Mouse (Mus musculus) adrenal gland (tissue): Measurements from ENCODE around the gene Cryba4.

Experiments
- intact Hi-C: fragments of 180-260 bp; cut with DNase I; formaldehyde crosslinking; loops from one replicate; pipeline ENCODE4 v1.15.1; 2025

Cryba4 gene

DNA sequence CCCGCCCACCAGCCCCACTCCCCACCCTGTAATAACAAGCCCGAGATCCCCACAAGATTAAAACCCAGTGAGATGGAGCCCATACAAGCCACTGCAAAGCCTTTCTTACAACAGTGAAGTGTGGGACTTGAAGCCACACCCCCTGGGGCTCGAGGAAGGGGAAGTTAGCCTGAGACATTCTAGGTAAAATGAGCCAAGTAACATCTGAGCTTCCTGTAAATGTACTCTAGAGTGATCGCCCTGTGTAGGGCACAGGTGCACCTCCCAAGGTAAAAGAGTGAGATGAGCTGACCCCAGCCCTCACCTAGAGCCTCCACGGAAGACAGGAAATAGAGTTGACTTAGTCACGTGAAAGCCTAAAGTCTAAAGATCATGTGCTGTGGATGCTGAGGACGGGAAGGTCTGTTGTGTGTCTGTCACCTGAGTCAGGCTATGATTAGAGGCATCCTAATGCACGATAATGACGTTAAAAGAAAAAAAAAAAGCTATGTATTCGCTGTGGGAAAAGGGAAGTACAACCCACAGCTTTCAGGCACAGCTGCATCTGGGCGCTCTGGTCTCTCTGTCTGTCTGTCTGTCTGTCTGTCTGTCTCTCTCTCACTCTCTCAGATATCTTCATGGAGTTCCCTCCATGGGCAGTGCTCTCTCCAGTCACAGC, 34.8 kb upstream of the Cryba4 start:
- intact Hi-C loops = no loop called here

DNA sequence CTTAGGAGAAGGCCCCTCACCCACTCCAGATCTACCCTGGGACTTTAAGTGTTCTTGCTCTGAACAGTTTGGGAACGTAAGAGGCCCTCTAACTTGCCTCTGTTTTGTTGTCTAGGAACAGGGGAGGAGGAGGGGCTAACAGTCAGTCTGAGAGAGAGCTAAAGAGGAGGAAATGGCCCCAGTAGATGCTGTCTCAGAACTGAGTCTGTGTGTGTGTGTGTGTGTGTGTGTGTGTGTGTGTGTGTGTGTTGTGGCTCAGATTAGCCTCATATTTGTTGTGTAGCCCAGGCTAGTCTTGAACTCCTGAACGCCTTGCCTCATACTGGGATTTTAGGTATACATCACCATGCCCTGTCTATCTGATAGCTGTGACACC, 34.3 kb upstream of the Cryba4 start:
- intact Hi-C loops = no loop called here

DNA sequence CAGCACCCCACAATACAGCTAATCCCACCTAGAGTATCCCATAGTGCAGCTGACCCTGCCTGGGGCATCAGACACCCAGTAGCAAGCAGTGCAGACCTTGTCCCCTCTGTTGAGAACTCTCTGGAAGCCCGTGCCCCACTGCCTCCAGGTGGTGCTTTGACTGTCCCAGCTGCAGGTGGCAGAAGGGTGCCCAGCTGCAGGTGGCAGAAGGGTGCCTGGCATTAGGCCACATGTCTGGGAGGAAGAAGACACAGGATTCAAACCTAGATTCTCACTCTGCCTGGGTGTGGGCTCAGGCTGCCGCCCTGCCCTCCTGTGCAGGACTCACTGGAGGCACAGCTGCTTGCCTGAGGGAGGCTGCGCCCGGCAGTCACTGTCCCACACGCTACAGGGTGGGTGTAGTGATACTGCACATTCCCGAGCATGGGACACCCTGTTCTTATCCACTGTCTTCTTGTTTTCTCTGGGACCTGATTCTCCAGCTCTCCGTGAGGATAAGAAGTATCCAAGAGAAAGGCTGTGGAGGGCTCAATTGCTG, 33.3 kb upstream of the Cryba4 start:
- intact Hi-C loops = no loop called here

DNA sequence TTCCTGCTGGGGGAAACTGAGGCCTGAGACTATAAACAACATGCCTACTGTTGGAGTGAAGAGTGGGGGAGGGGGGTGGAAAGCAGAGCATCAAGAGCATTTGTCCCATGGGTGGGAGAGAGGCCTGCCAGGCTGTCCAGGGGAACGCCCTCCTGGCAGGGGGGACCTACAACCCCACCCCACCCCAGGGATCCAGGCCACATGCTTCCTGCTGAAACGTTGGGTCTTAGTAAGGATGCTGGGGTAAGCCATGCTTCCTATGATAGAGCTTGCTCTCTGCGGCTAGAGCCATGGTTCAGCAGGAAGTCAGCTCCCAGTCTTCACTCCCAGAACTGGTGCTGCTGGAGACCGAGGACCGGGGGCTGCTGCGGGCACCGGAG, 31.9 kb upstream of the Cryba4 start:
- intact Hi-C loops = no loop called here

DNA sequence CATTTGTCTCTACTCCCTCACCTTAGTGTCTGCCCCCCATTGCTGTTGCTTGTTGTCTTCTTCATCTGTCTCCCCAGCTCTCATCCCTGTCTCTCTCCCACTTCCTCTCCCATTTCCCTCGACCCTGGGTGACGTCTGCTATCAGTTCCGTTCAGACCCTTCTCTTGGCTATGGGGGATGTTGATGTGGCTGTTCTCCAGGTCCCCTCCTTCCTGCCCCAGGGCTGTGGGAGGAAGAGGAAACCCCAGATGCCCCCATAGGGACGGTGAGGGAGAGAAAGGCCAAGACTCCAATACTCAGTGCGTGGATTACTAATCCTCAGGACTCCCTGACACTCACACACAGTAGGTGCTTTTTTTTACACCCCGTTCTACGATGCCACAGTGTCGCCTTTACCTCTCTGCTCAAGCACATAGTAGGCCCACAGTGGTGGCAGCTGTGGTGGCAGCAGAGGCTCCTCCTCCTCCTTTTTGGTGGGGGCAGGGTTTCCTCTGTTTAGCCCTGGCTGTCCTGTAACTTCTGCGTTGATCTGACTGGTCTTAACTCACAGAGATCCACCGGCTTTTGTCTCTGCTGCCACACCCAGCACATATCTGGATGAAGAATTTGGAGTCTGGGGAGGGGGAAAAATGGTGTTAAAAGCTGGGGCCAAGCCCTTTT, 31.4 kb upstream of the Cryba4 start:
- intact Hi-C loops = no loop called here

DNA sequence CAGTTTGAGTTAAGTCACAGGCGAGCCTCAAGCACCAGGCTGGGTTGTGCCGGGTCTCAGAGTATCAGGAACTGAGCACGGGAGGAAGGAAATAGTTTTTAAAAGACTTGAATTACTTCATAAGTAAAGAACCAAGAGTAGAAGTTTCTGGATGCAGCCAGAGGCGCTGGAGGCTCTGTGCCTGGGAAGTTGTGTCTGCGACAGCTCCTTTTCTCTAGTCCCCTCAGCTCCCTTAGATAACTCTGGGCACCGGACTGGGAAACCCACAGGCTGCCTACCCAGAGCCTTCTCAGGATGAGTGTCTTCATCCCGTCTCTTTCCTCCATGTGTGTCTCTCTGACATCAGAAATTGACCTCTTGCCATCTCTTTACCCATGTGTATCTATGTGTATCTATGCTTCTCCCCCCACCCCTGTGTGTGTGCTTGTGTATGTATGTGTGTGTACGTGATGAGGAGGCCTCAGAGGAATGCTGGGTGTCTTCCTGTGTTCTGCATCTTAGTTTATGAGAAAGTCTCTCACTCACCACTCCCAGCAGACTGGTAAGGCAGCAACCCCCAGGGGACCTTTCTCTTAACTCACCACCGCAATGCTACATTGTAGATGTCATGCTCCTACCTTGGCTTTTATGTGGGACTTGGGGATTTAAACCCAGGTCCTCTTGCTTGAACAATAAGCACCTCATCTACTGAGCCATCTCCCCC, 30.6 kb upstream of the Cryba4 start:
- intact Hi-C loops = no loop called here

DNA sequence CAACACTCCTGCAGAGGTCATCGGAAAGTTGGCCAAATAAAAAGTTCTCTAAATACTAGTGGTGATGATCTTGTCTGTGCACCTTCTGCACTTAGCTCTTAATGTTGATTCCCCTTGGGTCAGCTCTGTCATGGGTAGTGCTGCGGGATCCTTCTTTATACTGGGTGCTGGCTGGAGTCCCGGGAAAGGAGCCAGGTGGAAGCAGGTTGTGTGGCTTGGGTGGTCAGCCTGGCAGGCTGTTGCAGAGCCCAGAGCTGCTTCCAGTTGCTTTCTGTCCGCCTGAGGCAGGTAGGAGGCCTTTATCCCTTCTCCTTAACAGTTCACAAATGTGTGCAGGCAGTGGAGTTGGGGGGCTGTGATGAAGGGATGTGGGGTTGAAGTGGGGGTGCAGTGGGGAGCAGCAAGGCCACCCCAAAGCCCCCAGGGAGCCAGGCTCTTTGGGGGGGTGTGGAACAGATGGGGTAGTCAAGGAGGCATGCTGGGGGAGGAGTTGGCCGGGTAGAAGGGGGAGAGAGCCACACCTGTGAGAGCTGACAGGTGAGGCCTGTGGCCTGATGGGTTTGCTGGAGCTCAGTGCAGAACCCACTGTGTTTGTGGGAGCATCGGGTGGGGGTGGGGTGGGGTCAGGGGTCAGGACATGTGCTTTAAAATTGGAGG, 29.9 kb upstream of the Cryba4 start:
- intact Hi-C loops = no loop called here

DNA sequence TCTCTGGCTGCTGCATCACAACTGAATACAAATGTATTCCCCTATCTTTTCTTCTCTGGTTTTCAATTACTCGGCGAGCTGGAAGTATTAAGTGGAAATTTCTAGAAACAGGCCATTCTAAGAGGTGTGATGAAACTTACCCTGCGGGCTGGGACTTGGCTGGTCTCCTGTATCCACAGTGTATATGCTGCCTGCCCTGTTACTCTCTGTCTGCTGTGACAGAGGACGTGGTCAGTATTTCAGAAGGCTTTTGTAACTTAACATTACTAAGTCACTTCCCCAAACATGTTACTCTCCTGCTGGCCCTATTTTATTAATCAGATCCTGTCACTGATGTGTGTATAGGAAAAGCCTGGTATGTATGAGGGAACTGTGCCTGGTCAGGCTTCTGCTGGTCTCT, 29.4 kb upstream of the Cryba4 start:
- intact Hi-C loops = no loop called here

DNA sequence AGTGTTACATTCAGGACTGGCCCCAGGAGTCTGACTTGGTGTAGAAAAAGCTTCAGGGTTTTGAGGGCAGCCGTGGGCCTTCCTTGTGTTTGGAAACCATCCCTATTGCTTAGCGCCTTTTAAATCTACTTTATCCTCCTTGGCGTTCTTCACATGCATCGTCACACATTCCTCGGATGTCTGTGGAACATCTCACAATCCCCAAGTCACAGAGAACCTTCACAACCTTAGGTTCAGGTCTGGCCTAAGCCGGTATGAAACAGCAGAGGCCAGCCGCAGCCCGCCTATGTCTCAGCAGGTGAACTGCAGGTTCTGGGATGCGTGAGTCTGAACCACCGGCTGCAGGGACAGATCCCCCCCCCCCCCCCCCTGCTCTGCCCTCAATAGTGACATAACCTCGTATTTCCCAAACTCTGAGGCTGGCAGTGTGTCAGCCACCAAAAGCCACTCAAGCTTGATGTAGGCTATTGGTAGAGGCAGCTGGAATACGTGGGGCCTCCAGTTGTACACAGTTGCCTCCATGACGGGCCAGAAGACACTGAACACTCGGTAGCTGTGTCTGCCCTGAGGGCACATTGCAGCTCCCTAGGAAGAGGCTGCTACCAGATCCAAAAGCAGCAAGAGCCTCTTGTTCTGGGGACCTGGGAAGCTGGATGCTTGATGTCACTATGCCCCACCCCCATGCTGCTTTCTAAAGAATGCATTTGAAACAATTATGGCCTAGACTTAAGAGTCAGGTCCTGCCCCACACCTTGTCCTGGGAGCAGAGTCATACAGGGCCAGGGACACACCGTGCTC, 28.7 kb upstream of the Cryba4 start:
- intact Hi-C loops = no loop called here

DNA sequence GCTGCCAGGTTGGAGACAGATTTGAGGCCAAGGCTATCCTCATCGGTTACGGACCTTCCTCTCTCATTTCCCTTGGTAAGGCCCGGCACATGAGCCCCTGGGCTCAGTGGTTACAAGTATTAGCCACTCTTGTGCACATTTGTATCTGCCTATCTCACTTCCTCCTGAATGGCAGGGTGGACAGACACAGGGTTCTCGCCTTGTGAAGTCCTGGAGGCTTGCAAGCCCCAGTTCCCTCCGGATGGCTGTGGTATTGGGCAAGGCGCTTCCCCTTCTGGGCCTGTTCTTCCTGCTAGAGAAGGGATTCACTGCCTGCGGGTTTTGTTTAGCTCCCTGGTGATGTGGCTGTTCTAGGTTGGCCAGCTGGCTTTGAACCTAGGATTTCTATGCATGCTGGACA, 27.8 kb upstream of the Cryba4 start:
- intact Hi-C loops = no loop called here

DNA sequence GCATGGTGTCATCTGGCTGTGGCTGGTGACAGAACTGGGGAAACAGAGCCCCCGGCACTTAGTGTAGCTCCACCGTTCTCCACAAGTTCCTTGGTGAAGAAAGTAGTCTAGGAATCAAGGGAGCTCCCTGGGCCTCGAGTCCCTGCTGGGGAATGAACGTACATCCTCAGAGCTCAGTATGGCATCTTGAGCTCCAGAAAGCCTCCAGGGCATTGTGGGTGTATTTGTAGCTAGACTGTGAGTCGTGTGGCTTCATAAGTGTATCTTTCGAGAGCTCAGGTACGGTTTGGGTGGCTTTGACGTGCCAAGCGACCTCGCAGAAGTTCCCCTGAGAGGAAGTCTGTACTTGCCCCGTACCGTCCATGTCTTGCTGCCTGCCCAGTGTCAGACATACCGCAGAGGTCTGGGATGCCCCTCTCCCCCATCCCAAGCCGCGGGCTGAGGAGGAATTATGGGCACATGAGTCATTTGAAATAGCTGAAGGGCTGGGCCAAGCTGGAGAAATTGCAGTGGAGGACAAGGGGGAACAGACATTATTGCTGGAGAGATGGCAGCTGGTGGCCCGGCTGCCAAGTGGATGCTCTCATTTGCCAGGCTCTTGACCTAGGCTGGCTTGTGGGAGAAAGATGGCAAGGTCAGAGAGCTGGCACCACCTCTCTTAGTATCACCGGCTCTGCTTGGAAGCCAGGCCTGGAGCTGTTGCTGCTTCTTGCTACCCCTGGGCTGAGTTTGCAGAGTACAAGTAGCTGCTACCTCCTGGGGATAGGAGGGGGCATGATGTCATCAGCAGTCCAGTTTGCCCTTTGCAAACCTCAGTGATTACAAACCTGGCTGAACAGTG, 27.1 kb upstream of the Cryba4 start:
- intact Hi-C loops = loop anchor here (5.0 kb wide), 1 partner anchor 37 kb away; no protein-coding TSS in a partner anchor

DNA sequence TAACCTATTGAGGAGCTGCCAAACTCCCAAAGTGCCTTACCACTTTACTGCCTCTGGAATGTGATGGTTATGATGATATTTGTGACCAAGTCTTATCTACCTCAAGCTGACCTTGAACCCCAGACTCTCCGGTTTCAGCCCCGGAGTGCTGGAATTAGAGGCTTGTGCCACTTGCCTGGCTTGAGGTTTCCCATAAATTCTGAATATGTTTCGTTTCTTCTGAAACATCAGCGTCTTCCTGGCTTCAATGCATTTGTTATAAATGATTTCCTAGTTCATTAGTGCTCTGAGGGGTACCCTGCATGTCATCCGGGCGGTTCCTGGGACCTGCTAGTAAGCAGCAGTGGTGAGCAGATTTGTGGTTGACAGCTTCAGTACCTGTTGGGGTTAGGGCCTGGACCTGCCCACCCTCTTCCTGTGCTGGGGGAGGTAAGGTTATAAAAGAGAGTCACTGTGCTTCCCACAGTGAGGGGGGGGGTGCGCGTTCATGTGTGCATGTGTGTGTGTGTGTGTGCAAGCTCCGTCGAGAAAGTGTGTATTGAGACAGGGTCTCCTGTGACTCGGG, 25.7 kb upstream of the Cryba4 start:
- intact Hi-C loops = loop anchor here (2.0 to 5.0 kb wide), 2 partner anchors 36 to 47 kb away; no protein-coding TSS in a partner anchor

DNA sequence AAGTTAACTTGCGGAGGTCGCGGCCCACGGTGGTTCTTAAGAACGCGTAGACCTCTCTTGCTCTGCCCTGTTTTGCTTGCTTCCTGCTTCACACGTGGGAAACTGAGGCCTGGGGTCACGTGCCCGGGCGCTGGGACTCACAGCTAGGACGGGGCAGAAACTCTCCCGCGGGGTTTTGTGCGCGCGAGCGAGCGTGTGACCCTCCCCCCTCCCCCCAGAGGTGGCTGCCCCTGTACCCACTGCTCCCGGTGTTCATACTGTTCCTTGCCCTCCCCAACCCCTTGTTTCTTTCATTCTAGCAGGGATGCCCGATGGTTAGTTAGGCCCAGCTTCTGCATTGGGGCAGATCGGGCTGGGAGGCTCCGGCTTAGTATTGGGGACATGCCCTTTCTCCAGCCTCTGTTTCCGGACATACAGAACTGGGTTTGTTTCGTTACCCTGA, 24.6 kb upstream of the Cryba4 start:
- intact Hi-C loops = loop anchor here (2.0 to 5.0 kb wide), 2 partner anchors 35 to 48 kb away; no protein-coding TSS in a partner anchor

DNA sequence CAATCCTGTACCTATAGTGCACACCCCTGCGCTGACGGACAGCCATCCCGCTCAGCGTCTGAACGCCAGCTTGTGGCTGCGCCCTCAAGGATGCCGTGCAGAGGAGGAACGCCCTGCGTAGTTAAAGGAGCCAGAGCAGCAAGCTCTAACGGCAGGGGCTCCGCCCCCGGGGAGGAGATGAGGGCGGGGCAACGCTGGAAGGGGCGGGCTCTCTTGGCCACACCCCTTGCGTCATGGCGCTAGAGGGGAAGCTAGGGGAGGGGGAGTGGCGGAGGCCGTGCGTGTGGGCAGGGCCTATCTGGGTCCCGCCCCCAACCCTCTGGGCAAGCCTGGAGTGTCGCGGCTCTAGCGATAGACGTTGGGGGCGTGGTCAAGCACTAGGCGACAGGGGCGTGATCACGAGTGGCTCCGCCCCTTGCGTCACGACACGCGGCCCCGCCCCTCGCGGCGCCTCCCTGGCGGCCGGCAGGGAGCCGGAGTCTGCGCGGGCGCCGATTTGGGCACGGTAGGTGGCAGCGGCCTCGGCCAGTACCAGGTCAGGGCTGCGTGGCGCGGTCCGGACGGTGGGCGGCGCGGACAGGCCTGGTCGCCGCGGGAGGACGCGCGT, 24.1 kb upstream of the Cryba4 start, which contains the start of gene Tpst2:
TSS of gene Tpst2 (plus strand) at position 425 of the 607 bp plus-strand sequence.
- intact Hi-C loops = loop anchor here (2.0 to 5.0 kb wide), 2 partner anchors 34 to 48 kb away; no protein-coding TSS in a partner anchor

DNA sequence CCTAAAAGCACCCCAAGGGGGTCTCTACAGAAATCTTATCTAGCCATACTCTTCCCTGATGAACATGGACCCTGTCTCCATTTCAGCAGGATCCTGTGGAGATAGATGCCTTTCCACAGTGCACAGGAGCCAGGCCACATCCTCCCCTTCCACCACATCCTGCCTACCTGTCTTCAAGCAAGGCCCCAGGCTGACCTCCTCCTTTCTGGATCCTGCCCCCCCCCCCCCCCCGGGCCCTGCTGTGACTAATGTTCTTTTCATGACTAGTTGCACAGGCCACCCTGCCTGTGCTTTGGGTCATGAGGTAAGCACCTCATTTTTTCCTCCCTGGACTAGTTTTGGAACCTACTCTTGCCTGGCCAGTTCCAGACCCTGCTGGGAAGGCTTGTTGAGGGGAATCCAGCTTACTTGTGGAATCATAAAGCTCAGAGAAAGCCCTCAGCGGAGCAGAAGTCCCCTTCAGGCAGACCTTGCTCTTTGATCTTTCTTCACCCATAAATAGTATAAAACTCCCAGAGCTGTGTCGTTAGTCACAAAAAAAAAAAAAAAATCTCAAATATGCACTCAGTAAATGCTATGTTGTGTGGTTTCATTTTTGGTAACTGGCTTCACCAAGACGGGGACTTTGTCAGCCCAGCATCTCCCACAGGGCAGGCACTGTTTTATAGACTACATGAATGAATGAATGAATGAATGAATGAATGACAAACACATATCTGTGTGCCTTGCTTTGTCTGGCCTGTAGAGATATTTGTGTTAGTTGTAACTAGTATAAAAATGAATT, 22.9 kb upstream of the Cryba4 start:
- intact Hi-C loops = loop anchor here (5.0 kb wide), 1 partner anchor 33 kb away; no protein-coding TSS in a partner anchor

DNA sequence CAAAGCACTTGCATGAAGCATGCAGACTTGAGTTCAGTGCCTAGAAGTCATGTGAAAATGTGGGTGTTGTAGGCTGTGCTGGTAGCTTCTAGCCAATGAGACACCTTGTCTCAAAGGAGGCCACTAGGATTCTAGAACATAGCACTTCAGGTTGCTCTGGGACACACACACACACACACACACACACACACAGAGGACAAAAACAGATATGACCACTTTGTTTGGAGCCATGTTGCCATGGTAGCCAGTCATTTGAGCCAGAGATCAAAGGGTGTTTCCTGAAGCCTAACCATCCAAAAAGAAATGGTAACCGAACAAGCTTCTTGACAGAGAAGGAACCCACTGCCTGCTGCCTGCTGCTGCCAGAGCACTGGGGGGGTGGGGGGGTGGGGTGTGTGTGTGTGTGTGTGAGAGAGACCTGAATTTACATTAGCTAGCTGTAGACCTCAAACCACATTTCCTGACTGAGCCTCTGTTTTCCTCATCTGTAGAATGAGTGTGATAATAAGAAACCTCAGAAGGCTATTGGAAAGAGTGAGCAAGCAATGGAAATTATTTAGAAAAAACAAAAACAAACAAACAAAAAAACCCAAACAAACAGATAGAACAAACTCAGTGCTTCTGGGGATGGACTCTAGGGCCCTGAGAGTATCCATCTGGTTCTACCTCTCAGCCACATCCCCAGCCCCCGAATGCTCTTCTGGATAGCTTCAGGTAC, 21.6 kb upstream of the Cryba4 start:
- intact Hi-C loops = no loop called here

DNA sequence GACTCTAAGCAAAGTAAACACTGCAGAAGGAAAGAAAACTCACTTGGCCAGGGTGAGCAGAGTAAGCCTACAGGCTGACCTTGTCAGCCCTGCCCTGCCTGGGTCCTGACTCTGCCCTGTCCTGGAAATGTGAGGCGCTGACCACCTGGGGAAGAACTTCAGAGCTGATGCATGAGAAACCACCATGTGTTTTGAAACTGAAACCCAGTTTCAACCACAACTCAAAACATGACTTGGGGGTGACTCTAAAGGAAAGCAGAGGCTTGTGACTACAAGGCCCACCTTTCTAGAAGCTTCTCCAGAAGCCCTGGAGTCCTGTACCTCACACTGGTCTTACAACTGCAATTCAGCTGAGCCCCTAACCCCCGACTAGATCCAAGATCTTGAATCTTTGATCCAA, 20.6 kb upstream of the Cryba4 start:
- intact Hi-C loops = no loop called here
